Mouse (Mus musculus): ENCODE results near the gene Il11. TPM values are rescaled to one million over a fixed set of nuclear protein-coding genes. Genes with fewer than 3 reads are reported as not detected.
A peak's percentile ranks its signal among the peaks of the same experiment; 100 is the strongest.

Gene Il11
- polyA plus RNA-seq, 1 experiment from 2014 or later, result 0.09 TPM

DNA sequence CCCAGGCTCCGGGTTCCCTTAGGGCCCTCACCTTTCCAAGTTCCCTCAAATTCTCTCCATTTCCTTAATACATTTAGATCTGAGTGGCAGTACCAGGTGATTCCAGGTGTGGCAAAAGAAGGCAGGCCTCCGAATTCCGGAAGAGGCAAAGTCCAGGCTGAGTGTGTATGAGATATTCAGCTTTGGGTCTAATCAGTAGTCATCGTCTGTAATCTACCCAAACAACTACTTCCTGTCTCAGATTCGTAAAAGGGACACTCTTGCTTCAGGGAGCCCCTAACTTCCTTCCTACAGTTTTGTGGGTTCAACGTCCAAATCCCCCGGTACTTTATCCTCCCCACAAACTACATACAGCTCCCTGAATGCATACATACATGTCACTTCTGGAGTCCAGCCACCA is 57.5 kb downstream of the Il11 start, which contains the start of gene Tmem150b:
Gene Tmem150b, minus strand, starts transcription at position 81 of the 400 bp plus-strand sequence.
- no peak for DNase-seq (ENCODE audit: low spot score)
- Histone ChIP-seq H3K4me1 (no peaks in the 10 kb centered on the region), H3K4me3 (0 out of 2 replicates have a peak within 1 kb of the TSS, but pooled peaks have one; percentile 38), H3K9me3 (replicated peaks) (no peaks in the 10 kb centered on the region), H3K27ac (no peak within 1 kb of the TSS), H3K36me3 (no peaks in the 10 kb centered on the region), H3K27me3 (ENCODE audit: low read depth, poor library complexity, severe bottlenecking) (no peaks in the 10 kb centered on the region)
- 81% methylated on average over 7 of the region's 7 CpGs for WGBS

DNA sequence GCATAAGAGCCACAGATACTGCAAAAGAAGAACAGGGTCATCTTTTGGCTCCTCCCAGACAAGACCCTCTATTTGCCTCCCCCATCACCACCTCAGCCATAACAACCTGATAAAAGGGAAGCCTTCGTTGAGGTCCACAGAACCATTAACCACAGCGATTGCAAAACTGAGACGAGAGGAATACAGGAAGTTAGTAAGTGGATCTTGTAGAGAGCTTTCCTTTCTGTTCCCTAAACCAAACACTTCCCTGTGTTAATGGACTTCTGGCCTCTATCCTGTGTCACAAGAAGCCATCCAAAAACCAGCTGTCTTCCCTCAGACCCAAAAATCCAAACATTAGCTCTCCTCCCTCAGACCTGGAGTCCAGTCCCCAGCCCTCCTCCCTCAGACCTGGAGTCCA is 58.3 kb downstream of the Il11 start:
- no peak overlapping the region for H3K4me3 ChIP-seq
- H3K4me1 ChIP-seq, result no peaks in the 10 kb centered on the region
- no peaks in the 10 kb centered on the region for H3K9me3 ChIP-seq (replicated peaks)
- no peaks in the 10 kb centered on the region for H3K36me3 ChIP-seq
- no peak overlapping the region for H3K27ac ChIP-seq
- WGBS, result 73% methylated on average over 3 of the region's 3 CpGs
- no peak for DNase-seq (ENCODE audit: low spot score)
- no peaks in the 10 kb centered on the region for H3K27me3 ChIP-seq (ENCODE audit: low read depth, poor library complexity, severe bottlenecking)

DNA sequence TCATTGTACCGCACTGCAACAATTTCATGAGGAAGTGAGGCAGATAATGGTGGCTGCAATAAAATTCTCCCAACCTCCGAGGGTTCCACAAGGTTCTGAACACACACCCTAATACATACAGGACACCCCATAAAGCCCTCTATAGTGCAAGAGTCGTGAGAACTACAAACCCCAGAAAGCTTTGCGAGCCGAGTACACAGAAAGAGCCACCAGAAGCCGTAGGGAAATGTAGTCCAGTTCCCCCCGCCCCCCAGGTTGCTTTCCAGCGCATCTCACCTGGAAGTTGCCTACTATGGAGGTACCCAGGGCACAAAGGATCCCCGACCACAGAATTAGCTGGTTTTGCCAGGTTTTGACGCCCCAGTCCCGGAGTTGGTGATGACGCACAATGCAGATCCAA is 59.2 kb downstream of the Il11 start:
- 40% methylated on average over 12 of the region's 12 CpGs for WGBS
- H3K4me3 ChIP-seq, result peak overlapping the region; percentile 38

More for the DNA sequence above, 59.2 kb downstream of the Il11 start:
- no peaks in the 10 kb centered on the region for H3K27me3 ChIP-seq (ENCODE audit: low read depth, poor library complexity, severe bottlenecking)
- peak overlapping the region; percentile 8; the same call in 1 of the 2 replicates for H3K27ac ChIP-seq
- no peaks in the 10 kb centered on the region for H3K9me3 ChIP-seq (replicated peaks)
- no peaks in the 10 kb centered on the region for H3K36me3 ChIP-seq
- no peaks in the 10 kb centered on the region for H3K4me1 ChIP-seq
- no peak for DNase-seq (ENCODE audit: low spot score)

Other genes starting within 250 kb of the Il11 start
- gene Syt5, start 235.3 kb downstream of the Il11 start, polyA plus RNA-seq (2016; fragmentation: Nextera tagmentation; extraction: Ambion mirVana), result 1.1 and 2.8 TPM in 2 replicates
- gene Ptprh, start 178.8 kb downstream of the Il11 start, polyA plus RNA-seq (2016; fragmentation: Nextera tagmentation; extraction: Ambion mirVana), result not detected in 2 replicates
- 1.7 and 2.1 TPM in 2 replicates for gene Tmem86b, start 151.4 kb downstream of the Il11 start, polyA plus RNA-seq (2016; fragmentation: Nextera tagmentation; extraction: Ambion mirVana)
- gene Ppp6r1, start 123.8 kb downstream of the Il11 start, polyA plus RNA-seq (2016; fragmentation: Nextera tagmentation; extraction: Ambion mirVana), result 10.6 and 11.4 TPM in 2 replicates
- gene Hspbp1, start 97.8 kb downstream of the Il11 start, polyA plus RNA-seq (2016; fragmentation: Nextera tagmentation; extraction: Ambion mirVana), result 123 and 130 TPM in 2 replicates
- gene Brsk1, start 92.3 kb downstream of the Il11 start, polyA plus RNA-seq (2016; fragmentation: Nextera tagmentation; extraction: Ambion mirVana), result 1.3 TPM in 2 replicates
- 0.13 TPM in 1 of 2 replicates, not detected in the other for gene Tmem150b, start 57.6 kb downstream of the Il11 start, polyA plus RNA-seq (2016; fragmentation: Nextera tagmentation; extraction: Ambion mirVana)
- 88.9 and 100 TPM in 2 replicates for gene Kmt5c, start 42.7 kb downstream of the Il11 start, polyA plus RNA-seq (2016; fragmentation: Nextera tagmentation; extraction: Ambion mirVana)
- 36.7 and 51.5 TPM in 2 replicates for gene Cox6b2, start 29.8 kb downstream of the Il11 start, polyA plus RNA-seq (2016; fragmentation: Nextera tagmentation; extraction: Ambion mirVana)
- not detected in 2 replicates for gene Fam71e2, start 11.6 kb downstream of the Il11 start, polyA plus RNA-seq (2016; fragmentation: Nextera tagmentation; extraction: Ambion mirVana)
- not detected in 2 replicates for gene Tmem190, start 78 bp upstream of the Il11 start, polyA plus RNA-seq (2016; fragmentation: Nextera tagmentation; extraction: Ambion mirVana)
- 4.8 and 5.8 TPM in 2 replicates for gene Tmem238, start 6.8 kb upstream of the Il11 start, polyA plus RNA-seq (2016; fragmentation: Nextera tagmentation; extraction: Ambion mirVana)
- gene Rpl28, start 10.0 kb upstream of the Il11 start, polyA plus RNA-seq (2016; fragmentation: Nextera tagmentation; extraction: Ambion mirVana), result 396 and 427 TPM in 2 replicates
- 500 and 550 TPM in 2 replicates for gene Ube2s, start 29.7 kb upstream of the Il11 start, polyA plus RNA-seq (2016; fragmentation: Nextera tagmentation; extraction: Ambion mirVana)
- 0.16 and 0.18 TPM in 2 replicates for gene Shisa7, start 61.8 kb upstream of the Il11 start, polyA plus RNA-seq (2016; fragmentation: Nextera tagmentation; extraction: Ambion mirVana)
- gene Isoc2b, start 87.4 kb upstream of the Il11 start, polyA plus RNA-seq (2016; fragmentation: Nextera tagmentation; extraction: Ambion mirVana), result 2.6 and 3.1 TPM in 2 replicates
- 0.46 and 0.64 TPM in 2 replicates for gene Isoc2a, start 94.3 kb upstream of the Il11 start, polyA plus RNA-seq (2016; fragmentation: Nextera tagmentation; extraction: Ambion mirVana)
- gene Gm36210, start 123.7 kb upstream of the Il11 start, polyA plus RNA-seq (2016; fragmentation: Nextera tagmentation; extraction: Ambion mirVana), result not detected in 2 replicates
- gene Zfp628, start 132.4 kb upstream of the Il11 start, polyA plus RNA-seq (2016; fragmentation: Nextera tagmentation; extraction: Ambion mirVana), result 4.2 and 5.1 TPM in 2 replicates
- 2.8 and 4.9 TPM in 2 replicates for gene Nat14, start 139.2 kb upstream of the Il11 start, polyA plus RNA-seq (2016; fragmentation: Nextera tagmentation; extraction: Ambion mirVana)
- gene Ssc5d, start 142.9 kb upstream of the Il11 start, polyA plus RNA-seq (2016; fragmentation: Nextera tagmentation; extraction: Ambion mirVana), result 0.95 and 2.0 TPM in 2 replicates
- 0.10 and 0.18 TPM in 2 replicates for gene Sbk2, start 181.5 kb upstream of the Il11 start, polyA plus RNA-seq (2016; fragmentation: Nextera tagmentation; extraction: Ambion mirVana)
- not detected in 2 replicates for gene Sbk3, start 188.3 kb upstream of the Il11 start, polyA plus RNA-seq (2016; fragmentation: Nextera tagmentation; extraction: Ambion mirVana)
- 21.9 and 28.3 TPM in 2 replicates for gene Zfp579, start 213.3 kb upstream of the Il11 start, polyA plus RNA-seq (2016; fragmentation: Nextera tagmentation; extraction: Ambion mirVana)
- gene Zfp524, start 231.6 kb upstream of the Il11 start, polyA plus RNA-seq (2016; fragmentation: Nextera tagmentation; extraction: Ambion mirVana), result 8.2 and 9.0 TPM in 2 replicates
- 64.8 and 68.3 TPM in 2 replicates for gene Fiz1, start 231.8 kb upstream of the Il11 start, polyA plus RNA-seq (2016; fragmentation: Nextera tagmentation; extraction: Ambion mirVana)
- gene Gm44973, start 232.6 kb upstream of the Il11 start, polyA plus RNA-seq (2016; fragmentation: Nextera tagmentation; extraction: Ambion mirVana), result 2.0 TPM in 1 of 2 replicates, not detected in the other
- 7.5 and 7.7 TPM in 2 replicates for gene Zfp865, start 237.5 kb upstream of the Il11 start, polyA plus RNA-seq (2016; fragmentation: Nextera tagmentation; extraction: Ambion mirVana)
- gene Ccdc106, start 237.7 kb upstream of the Il11 start, polyA plus RNA-seq (2016; fragmentation: Nextera tagmentation; extraction: Ambion mirVana), result 5.5 and 9.0 TPM in 2 replicates

Measured in limb, embryonic 10.5 days (tissue).